Mouse (Mus musculus): ENCODE measurements at regions not wholly inside any gene's neighbourhood (a gene's known extent, or its start where the extent isn't known, plus 50 kb on each side); places are given as distances from the start of the nearest gene placed in this dataset.

GRCm38 (mm10) chr1:73190832-73191231 is 175.1 kb upstream of the Tnp1 start:
- no peak for DNase-seq

- peak; percentile 29 for DNase-seq
Observed at GRCm38 (mm10) chr1:73188796-73189195, 173.1 kb upstream of the Tnp1 start.

GRCm38 (mm10) chr1:73184477-73184876 is 168.8 kb upstream of the Tnp1 start:
- no peak for DNase-seq

- no peak for DNase-seq
Observed at GRCm38 (mm10) chr1:73178810-73179209, 163.1 kb upstream of the Tnp1 start.

- DNase-seq: no peak
Observed at GRCm38 (mm10) chr1:73177076-73177475, 161.4 kb upstream of the Tnp1 start.

GRCm38 (mm10) chr1:73170668-73171008 is 154.9 kb upstream of the Tnp1 start:
- no peak for DNase-seq

- no peak for DNase-seq
Observed at GRCm38 (mm10) chr1:73169929-73170667, 154.4 kb upstream of the Tnp1 start.

- peak; percentile 8 for DNase-seq
Observed at GRCm38 (mm10) chr1:73169077-73169869, 153.6 kb upstream of the Tnp1 start.

GRCm38 (mm10) chr1:73160199-73160598 is 144.5 kb upstream of the Tnp1 start:
- no peak for DNase-seq

- DNase-seq: no peak
Observed at GRCm38 (mm10) chr1:73159405-73159976, 143.8 kb upstream of the Tnp1 start.

GRCm38 (mm10) chr1:73153438-73154097 is 137.9 kb upstream of the Tnp1 start:
- DNase-seq: no peak

- DNase-seq: no peak
Observed at GRCm38 (mm10) chr1:73149926-73150325, 134.2 kb upstream of the Tnp1 start.

GRCm38 (mm10) chr1:73142845-73143244 is 127.1 kb upstream of the Tnp1 start:
- no peak for DNase-seq

GRCm38 (mm10) chr1:73140557-73141345 is 125.0 kb upstream of the Tnp1 start:
- no peak for DNase-seq

- no peak for DNase-seq
Observed at GRCm38 (mm10) chr1:73130215-73130861, 114.6 kb upstream of the Tnp1 start.

GRCm38 (mm10) chr1:73123012-73123411 is 107.3 kb upstream of the Tnp1 start:
- DNase-seq: no peak

GRCm38 (mm10) chr1:73118661-73119060 is 103.0 kb upstream of the Tnp1 start:
- no peak for DNase-seq

- no peak for DNase-seq
Observed at GRCm38 (mm10) chr1:73116526-73116925, 100.8 kb upstream of the Tnp1 start.

- DNase-seq: no peak
Observed at GRCm38 (mm10) chr1:73115854-73116253, 100.1 kb upstream of the Tnp1 start.

- DNase-seq: no peak
Observed at GRCm38 (mm10) chr1:73113137-73113536, 97.4 kb upstream of the Tnp1 start.

- no peak for DNase-seq
Observed at GRCm38 (mm10) chr1:73112711-73113110, 97.0 kb upstream of the Tnp1 start.

GRCm38 (mm10) chr1:73111911-73112310 is 96.2 kb upstream of the Tnp1 start:
- DNase-seq: no peak
